ENCODE assay signal across 30 mouse cellular contexts in genomic region chr6:91247343-91247742, GRCm38 (mm10). TPM values are rescaled to one million over a fixed set of nuclear protein-coding genes. Genes with fewer than 3 reads are reported as not detected.
A peak's percentile ranks its signal among the peaks of the same experiment; 100 is the strongest.
DNase-seq lines count a peak whose midpoint lies in the region; ATAC-seq lines count a peak whose summit lies in the region.
"Had no signal": no experiment of that assay in that cellular context is flagged by ENCODE, and none has a peak within 500 bp of the region (broad histone marks: within the 10 kb centered on the region; RNA-seq: fewer than 3 reads in every experiment).

No protein-coding gene starts in this region.

- no peak overlapping the region for H3K4me2 ChIP-seq in kidney, embryonic 16.5 days (replicated peaks; ENCODE audit: low read depth, low read length)
- H3K4me2 ChIP-seq: embryonic facial prominence, embryonic 12.5 days; embryonic facial prominence, embryonic 15.5 days; forebrain, embryonic 12.5 days; forebrain, embryonic 15.5 days; heart, embryonic 13.5 days; hindbrain, embryonic 12.5 days; intestine, embryonic 15.5 days had no signal

- H3K4me1 ChIP-seq in kidney, embryonic 16.5 days (ENCODE audit: insufficient read depth, low read length), result no peaks in the 10 kb centered on the region
- H3K4me1 ChIP-seq: forebrain, embryonic 15.5 days; intestine, embryonic 15.5 days had no signal

- no peak overlapping the region for H3K4me3 ChIP-seq in kidney, embryonic 16.5 days (ENCODE audit: low read length)
- H3K4me3 ChIP-seq: embryonic facial prominence, embryonic 12.5 days; embryonic facial prominence, embryonic 15.5 days; erythroblast, embryonic 14.5 days; forebrain, embryonic 12.5 days; forebrain, embryonic 15.5 days; gastrocnemius, adult 2 months; heart, adult 2 months; heart, embryonic 10.5 days; heart, embryonic 13.5 days; hindbrain, embryonic 12.5 days; intestine, embryonic 15.5 days had no signal

- 86% methylated on average over 1 of the region's 1 CpGs for WGBS in kidney, embryonic 16.5 days

- peak; percentile 36 for DNase-seq in adrenal gland, adult 2 months
- no peak for DNase-seq in adrenal gland, adult 18-20 months (ENCODE audit: low spot score in 2 of 2)
- peak; percentile 5 for DNase-seq in 416B (ENCODE audit: low read depth)
- no peak for DNase-seq in cerebellum, adult 9-10 months
- DNase-seq: adrenal gland, postnatal 10 days; adrenal gland, postnatal 36 days; B cell, adult 2 months; cerebellum, adult 18-20 months; cerebellum, adult 9-11 months; cerebellum, postnatal 25 days; gastrocnemius, adult 2 months; gastrocnemius, postnatal 25 days; heart, adult 2 months; heart, postnatal 14 days; heart, postnatal 4 days; kidney, adult 11 months had no signal

- H3K36me3 ChIP-seq in kidney, embryonic 16.5 days (ENCODE audit: insufficient read depth, low read length), result no peaks in the 10 kb centered on the region
- H3K36me3 ChIP-seq: forebrain, embryonic 12.5 days; forebrain, embryonic 15.5 days; G1E; heart, embryonic 10.5 days; hindbrain, embryonic 12.5 days; intestine, embryonic 15.5 days had no signal

- H3K9me3 ChIP-seq in kidney, embryonic 16.5 days (ENCODE audit: low read length), result peaks cover 3% of the 10 kb centered on the region; the same call in 1 of the 2 replicates
- H3K9me3 ChIP-seq: embryonic facial prominence, embryonic 12.5 days; forebrain, embryonic 12.5 days; forebrain, embryonic 15.5 days; G1E; heart, embryonic 10.5 days; intestine, embryonic 15.5 days had no signal

- ATAC-seq in granulocyte monocyte progenitor cell, adult 5-6 weeks (replicated peaks; ENCODE audit: poor library complexity, severe bottlenecking), result peak; percentile 76
- ATAC-seq in kidney, embryonic 16.5 days (ENCODE audit: low FRiP score, low TSS enrichment), result no peak
- ATAC-seq: forebrain, embryonic 15.5 days; hindbrain, embryonic 16.5 days; intestine, embryonic 15.5 days had no signal

- no peak overlapping the region for H3K9ac ChIP-seq in kidney, embryonic 16.5 days (replicated peaks; ENCODE audit: low read length)
- H3K9ac ChIP-seq: embryonic facial prominence, embryonic 12.5 days; embryonic facial prominence, embryonic 15.5 days; forebrain, embryonic 12.5 days; forebrain, embryonic 15.5 days; heart, embryonic 13.5 days; hindbrain, embryonic 12.5 days; intestine, embryonic 15.5 days had no signal

- no peak overlapping the region for H3K27ac ChIP-seq in kidney, embryonic 16.5 days (ENCODE audit: low read length)
- H3K27ac ChIP-seq: embryonic facial prominence, embryonic 12.5 days; embryonic facial prominence, embryonic 15.5 days; forebrain, embryonic 12.5 days; forebrain, embryonic 15.5 days; gastrocnemius, adult 2 months; heart, adult 2 months; heart, embryonic 10.5 days; heart, embryonic 13.5 days; hindbrain, embryonic 12.5 days; intestine, embryonic 15.5 days had no signal

- no peaks in the 10 kb centered on the region for H3K27me3 ChIP-seq in kidney, embryonic 16.5 days (ENCODE audit: insufficient read depth, low read length)
- H3K27me3 ChIP-seq: embryonic facial prominence, embryonic 12.5 days; embryonic facial prominence, embryonic 15.5 days; forebrain, embryonic 12.5 days; forebrain, embryonic 15.5 days; hindbrain, embryonic 12.5 days; intestine, embryonic 15.5 days had no signal

RNA-seq across cellular contexts. Expression of gene Fbln2, which starts 35.1 kb away (rescaled TPM):
- total RNA-seq in adrenal gland, adult 2 months (2021), result 10 to 100 TPM in 1 of 2 experiments, 1 to 10 TPM in 1; 9.7 to 17.9 TPM
- 22.7 and 26.6 TPM in 2 replicates for polyA plus RNA-seq in adrenal gland, adult 2 months (2012; rRNA removed)
- total RNA-seq in adrenal gland, adult 18-20 months (2021), result 10 to 100 TPM in 1 of 2 experiments, 1 to 10 TPM in 1; 9.1 to 25.1 TPM
- total RNA-seq in granulocyte monocyte progenitor cell, adult 5-6 weeks (2014; fragmentation: Nextera tagmentation), result not detected in 2 replicates
- total RNA-seq in granulocyte monocyte progenitor cell, adult 5-6 weeks (2017), result not detected in 2 replicates
- polyA plus RNA-seq in kidney, embryonic 16.5 days (2015; fragmentation: Nextera tagmentation; extraction: Ambion mirVana), result 39.8 and 43.8 TPM in 2 replicates
- total RNA-seq: common myeloid progenitor, adult 5-6 weeks had no signal
- polyA plus RNA-seq: G1E had no signal

Comparison
In these comparisons a context has a peak if more than half of its experiments do, and no peak if none do; other contexts are left out.
1. DNase-seq: peak in adrenal gland, adult 2 months (single experiment) and 416B (single experiment); none in adrenal gland, adult 18-20 months (0 of 2) and cerebellum, adult 9-10 months (single experiment).
2. RNA of gene Fbln2, which starts 35.1 kb away (total RNA-seq): 9.1 to 25.1 TPM in adrenal gland, adult 18-20 months and 9.7 to 17.9 TPM in adrenal gland, adult 2 months; not detected in granulocyte monocyte progenitor cell, adult 5-6 weeks; every median in the first group is over 10 times any median in the second.